Mouse (Mus musculus) ovary, postnatal 10 days (tissue): ENCODE measurements around the gene Tuba1b.
"Not testable (repeated sequence)": the region's sequence is repeated elsewhere in the genome, so short reads cannot be mapped to it uniquely, and the experiment has no call there.

ENCODE experiments used
- DNase-seq: peaks from one replicate; pipeline ENCODE4 v3.0.0; 2022; ENCODE audit warnings: low spot score

Tuba1b gene

DNA sequence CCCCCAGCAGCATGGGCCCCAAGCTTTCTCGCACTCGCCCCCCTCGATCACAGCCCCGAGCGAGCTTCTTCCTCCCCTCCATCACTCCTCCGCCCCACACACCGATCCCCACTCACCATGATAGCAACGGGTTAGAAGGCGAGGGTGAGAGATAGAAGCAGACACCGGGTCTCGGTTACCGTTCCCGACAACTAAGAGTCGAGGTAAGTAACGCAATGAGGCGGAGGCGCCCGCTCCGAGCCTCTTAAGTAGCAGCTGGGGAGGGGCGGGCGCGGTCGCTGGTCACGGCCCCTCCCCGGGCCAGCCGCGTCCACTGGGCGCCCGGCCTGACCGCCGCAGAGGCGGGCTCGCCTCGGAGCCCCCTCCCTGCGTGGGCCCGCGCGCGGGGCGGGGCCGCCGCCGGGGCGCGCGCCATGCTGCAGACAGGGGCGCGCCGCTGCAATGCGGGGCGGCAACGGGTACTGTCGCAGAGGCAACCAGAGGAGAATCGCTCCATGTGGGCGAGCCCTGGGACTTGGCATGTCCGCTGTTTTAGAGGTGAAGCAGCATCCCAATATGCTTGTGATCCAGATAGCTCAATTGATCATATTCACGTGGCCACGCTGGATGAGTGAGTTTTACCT, at the start of gene Tuba1b:
Tuba1b (minus strand) TSS at position 349 of the 623 bp plus-strand sequence.
- peak; percentile 84 for DNase-seq

DNA sequence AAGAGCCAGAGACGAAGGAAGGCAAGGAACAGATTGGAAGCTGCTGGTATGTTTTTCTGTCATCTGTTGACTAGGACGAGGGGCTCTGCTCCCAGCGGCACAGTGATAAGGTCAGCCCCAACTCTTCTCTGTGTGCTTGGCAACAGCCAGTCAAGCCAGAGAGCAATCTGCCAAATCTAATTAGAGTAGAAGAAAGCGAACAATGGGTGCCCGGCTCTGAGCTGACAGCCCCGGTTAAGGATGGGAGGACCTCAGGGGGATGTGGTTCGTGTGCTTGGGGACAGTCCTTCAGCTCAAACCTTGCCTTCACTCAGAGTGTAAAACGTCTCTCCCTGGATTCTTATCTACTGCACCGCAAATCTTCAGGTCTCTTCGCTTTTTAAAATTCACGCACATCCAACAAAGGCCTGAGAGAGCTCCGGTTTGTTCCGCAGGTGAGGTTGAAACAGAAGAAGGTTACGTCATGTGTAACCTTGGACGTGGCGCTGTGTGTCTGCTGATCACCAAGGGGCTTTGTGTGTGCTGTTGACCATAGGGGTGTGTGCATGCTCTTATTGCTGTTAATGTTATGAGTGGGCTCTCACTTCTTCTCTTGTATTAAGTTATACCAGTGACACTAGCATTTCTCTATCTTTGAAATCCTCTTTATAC, 49.2 kb upstream of the Tuba1b start:
- DNase-seq: no peak

DNA sequence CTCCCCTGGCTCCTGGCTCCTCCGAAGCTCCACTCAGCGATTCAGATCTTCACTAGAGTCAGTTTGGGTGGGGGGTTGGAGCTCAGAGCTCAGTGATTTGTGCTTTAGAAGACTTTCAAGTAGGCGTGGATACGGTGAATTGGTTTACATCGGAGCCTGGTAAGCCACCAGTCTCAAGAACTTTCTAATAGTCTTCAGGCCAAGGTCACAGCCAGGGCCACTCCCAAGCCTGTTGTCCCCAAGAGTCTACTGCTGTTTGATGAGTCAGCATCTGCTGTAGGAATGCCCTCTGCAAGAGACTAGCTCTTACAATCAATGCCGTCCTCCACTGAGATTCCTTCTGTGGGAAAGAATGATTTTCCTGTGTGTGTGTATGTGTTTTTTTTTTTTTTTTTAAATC, 47.7 kb upstream of the Tuba1b start:
- no peak for DNase-seq

DNA sequence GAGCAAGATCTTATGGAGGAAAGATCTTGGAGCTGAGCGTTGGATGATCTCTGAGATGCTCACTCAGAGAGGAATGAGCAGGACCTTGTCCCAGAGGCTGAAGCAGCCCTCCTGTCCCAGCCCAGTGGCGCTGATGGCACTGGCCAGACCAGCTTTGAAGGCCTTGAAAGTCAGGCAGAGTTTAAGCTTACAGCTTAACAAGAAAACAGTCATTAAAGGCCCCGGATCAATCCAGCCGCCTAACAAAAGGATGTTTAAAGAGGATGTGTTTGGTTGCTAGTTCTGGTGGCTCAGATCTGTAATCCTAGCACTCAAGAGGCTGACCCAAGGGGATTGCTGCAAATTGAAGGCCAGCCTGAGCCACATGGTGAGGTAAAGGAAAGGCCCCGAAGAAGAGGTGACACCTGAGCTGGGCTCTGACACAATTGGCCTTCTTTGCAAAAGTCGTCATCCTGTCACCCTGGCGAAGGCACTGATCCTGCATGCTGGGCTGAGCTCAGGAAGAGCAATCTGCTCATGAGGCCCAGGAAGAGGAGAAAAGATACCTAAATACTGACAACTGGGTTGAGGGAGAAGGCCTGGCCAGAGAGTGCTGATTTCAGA, 45.7 kb upstream of the Tuba1b start:
- no peak for DNase-seq

DNA sequence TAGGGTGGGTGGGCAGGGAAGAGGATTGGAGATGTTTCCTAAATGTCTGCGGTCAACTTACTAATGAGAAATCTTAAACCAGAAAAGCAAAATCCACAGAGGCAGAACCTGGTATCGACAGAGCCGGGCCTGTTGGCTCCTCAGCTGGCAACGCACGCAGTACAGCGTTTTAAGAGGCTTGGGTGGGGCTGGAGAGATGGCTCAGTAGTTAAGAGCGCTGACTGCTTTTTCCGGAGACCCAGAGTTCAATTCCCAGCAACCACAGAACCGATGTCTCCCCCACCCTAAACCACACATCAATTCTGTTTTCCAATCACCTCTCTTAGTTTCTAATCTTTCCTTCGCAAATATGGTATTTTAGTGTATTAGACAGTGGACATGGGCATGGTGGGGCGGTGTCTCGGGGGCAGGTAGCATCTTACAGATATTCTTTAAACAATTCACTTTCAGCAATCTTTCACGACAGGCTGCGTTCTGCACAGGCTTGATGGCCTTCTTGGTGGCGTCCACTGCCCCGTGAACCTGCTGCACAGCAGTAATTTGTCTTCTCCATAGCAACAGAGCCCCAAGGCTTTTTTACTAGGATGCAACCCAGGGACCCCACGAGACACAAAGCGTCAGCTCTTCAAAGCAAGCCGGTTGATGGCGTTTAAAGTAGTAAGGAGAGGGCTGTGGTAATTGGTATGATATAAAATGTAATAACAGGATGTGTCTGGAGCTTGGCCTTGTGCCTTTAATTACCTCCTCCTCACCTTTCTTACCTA, 44.2 kb upstream of the Tuba1b start:
- no peak for DNase-seq

DNA sequence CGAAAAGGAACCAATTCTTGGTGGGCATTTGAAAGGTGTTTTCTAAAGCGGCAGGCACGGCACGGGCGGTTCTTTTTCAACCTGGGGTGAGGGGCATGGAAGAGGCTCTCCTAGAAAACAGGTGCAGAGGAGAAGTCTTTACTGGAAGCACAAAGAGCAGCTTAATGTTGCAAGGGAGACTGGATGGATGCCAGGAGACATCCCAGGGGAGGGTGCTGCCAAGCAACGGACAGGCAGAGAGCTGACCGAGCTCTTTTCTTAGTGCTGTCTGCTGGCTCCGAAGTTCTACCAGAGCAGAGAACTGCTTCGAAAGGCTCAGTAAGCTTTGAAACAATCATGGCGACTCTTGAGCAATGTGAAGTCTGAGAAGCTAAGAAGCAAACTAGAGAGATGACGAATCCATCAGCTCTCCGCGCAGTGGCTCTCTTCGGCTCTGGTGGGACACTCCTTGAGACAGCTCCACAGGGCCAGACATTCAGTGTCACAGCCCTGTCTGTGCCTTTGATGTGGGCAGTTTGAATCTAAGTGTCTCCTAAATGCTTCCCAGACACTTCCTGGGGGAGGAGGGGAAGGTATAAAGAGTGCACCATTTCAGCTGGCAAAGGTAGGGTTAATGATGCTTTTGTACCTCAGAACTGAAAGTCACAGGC, 43.5 kb upstream of the Tuba1b start:
- DNase-seq: peak; percentile 64

DNA sequence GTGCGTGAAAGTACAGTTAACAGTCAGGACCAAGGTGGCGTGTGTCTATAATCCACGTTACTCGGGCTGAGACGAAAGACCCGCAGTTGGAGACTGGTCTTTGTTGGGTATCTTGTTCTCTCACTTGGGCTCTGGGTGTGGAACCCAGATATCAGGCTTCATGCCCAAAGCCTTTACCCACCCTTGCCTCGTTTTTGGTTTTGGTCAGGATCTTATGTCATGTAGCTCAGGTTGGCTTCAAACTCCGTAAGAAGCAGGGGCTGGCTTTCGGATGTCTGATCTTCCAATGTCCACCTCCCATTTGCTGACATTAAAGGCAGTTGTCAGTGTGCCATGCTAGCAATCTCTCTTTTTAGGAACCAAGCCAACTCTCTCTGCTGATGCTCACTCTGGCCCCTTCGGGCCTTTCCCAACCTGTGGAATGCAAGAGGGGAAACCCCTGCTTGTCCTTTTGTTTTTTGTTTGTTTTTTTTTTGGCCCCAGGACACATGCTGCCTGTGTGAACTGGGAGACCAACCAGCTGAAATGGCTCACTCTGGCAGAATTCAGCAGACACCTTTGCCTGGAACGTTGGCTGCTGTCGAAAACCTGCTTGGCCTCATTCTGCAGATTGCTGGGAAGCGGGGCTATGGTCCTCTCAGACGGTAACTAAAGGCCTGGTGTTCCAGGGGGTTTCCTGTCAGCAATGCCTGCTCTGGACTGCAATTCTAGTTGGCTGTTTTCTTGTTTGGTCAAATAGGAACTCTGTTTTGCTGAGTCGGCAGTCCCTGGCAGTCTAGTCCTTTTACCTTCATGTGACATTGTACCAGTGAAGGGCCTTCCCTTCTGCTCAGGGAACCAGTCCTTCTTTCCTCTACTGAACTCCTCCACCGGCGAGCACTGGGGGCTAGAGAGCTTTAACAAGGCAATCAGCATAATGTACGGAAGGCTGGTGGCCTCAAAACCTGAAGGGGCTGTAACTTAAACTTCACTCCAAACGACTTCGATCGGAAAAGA, 42.7 kb upstream of the Tuba1b start:
- DNase-seq: no peak

DNA sequence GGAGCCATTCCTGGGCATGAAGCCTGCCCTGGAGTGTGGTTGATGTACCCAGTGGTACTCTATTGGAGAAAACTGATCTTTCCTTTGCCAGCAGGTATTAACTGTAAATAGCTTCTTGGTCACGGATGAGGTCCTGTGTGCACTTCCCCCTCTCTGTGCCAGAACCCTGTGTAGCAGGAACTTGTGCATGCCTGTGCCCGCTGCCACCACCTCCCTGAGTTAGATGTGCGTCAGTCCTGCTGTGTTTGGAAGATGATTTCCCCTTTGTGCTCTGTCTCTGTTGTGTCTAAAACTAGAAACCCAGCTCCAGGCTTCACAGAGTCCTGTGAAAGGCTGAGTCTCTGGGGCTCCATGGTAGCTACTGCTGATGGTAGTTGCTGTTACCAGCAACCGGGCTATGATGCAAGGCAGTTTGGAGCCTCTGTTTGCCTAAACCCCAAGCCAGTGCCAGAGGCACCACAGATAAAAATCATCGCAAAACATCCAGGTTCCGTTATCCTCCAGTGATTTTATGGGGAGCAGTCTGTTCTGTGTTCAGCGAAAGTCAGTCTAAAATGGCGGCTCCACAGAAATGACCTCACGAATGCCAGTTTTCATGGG, 38.8 kb upstream of the Tuba1b start:
- no peak for DNase-seq

DNA sequence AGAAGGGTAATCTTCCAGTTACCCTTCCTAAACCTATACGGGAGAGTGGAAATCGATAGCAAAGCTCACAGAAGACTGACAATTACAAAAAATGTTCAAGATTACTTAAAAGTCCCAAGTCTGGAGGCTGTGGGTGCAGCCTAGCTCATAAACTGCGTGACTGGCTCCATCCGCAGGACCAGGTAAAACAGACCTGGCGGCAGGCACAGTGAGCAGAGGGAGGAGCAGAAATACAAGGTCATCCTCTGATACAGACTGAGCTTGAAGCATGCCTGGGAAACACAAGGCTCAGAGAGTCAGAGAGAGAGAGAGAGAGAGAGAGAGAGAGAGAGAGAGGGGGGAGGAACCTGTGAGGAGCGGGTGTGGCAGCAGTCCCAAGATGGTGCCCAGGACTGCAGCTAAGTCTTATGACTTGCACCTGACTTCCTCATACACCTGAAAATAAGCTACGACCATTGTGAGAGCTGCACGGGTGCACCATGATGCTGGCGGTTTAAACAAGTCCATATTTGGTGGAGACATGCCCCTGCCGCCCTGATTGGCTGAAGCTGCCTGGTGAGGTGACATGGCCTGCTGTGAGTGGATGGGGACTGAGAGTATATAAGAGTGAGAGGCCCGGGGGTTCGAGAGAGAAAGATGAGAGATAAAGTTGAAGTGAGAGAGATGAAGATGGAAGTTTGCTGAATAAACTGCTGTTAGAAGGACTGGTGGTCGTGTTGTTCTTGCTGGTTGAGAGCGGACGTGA, 37.4 kb upstream of the Tuba1b start:
- DNase-seq: not testable (repeated sequence)

DNA sequence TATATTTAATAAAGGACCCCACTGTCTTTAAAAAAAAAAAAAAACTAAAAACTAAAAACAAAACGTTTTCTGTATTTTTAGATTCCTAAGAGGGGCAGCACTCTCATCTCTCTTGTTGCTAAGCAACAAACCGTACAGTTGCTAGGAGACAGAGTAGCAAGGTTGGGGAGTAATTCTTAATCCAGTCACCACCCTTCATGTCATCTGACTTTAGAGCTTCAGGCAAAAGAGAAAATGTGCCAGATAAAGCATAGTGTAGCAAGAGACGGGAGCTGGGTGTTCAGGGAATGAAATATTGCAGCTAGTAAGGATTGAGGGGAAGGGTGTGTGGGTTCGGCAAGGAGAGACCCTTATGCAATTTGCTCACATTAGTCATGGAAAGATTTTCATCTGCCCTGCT, 36.7 kb upstream of the Tuba1b start:
- no peak for DNase-seq

DNA sequence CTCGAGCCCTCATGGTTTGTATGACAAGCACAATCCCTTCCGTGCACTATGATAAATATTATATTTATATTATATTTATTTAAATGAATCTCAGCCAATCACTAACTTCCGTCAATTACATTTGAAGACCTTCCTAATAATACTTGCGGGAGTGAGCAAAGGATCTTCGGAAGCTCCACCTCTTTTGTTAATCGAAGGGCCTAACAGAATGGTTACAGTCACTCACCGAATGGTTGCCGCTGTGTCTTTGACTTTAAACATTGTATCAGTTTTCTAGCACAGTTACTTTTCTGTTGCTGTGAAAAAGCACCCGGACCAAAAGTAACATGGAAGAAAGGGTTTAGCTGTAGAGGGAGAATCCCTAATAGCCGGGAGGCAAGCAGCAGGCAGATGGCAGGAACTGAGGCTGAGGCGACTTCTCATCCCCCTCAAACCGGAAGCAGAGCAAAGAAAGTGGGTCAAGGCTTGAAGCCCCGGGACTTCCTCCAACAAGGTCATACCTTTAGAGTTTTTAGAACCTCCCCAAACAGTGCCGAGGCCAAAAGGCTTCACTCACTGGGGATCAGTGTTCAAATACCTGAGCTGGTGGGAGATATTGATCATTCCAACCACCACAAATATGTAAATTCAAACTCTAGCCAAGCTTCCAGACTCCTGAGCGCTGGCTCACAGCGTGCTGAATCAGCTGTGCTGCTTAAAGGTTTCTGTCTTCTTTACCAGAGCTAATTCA, 35.2 kb upstream of the Tuba1b start:
- no peak for DNase-seq

DNA sequence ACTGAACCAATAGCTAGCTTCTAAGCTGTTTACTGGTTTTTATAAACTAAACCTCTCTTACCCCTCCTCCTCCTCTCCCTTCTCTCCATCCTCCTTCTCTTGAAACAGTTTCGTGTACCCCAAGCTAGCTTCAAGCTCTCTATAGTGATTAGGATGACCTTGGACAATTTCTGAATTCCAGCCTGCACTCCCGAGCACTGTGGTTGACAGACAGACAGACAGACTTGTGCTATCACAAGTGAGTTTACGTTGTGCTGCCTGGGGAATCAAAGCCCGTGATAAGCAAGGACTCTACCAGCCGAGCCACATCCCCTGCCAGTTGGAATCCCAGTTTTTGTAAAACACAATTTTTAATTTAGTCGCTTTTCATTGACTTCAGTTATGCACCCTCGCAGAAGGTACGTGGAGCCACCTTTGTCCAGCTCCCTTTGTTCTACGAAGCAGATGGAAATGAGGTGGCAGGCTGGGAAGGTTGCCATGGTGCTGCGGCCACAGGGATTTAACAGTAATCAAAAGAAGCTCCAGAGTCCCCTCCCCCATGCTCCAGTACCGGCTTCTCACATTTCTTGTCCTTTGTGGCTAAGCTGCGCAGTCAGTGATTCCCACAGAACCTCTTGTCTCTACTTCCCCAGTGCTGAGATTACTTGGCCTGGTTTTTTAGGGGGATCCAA, 34.5 kb upstream of the Tuba1b start:
- DNase-seq: no peak

DNA sequence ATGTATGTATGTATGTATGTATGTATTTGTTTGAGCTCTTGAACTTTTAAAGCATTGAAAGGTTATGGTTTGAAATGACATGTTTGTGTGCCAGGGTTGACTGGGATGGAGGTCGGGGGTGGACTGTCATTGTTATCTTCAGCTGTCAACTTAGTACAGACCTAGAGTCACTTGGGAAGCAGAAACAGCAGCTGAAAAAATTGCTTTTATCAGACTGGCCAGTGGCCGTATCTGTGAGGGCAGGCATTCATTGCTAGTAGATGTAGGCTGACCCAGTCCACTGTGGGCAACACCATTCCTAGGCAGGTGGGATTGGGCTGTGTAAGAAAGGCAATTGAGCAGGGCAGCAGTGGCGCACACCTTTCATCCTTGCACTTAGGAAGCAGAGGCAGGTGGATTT, 25.2 kb upstream of the Tuba1b start:
- no peak for DNase-seq

DNA sequence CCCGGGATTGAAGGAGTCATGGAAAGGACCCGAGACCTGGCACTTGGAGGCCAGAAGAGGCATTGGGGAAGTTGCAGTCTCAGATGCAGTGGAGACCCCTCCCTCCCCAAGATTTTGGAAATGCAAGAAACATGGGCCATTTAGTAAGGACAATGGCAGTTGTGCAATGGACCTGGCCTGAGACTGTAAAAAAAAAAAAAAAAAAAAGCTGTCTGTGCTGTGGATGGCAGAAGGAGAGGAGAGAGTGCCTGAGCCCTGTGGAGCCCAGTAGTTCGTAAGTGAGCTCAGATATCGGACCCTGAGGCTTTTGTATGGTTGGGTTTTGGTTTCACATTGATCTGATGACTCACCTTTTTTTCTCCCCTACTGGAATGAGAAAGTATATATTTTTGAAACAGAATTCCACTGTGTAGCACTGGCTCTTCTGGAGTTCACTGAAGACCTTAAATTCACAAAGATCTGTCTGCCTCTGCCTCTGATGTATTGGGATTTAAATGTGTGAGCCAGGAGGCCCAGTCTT, 24.6 kb upstream of the Tuba1b start:
- DNase-seq: no peak

DNA sequence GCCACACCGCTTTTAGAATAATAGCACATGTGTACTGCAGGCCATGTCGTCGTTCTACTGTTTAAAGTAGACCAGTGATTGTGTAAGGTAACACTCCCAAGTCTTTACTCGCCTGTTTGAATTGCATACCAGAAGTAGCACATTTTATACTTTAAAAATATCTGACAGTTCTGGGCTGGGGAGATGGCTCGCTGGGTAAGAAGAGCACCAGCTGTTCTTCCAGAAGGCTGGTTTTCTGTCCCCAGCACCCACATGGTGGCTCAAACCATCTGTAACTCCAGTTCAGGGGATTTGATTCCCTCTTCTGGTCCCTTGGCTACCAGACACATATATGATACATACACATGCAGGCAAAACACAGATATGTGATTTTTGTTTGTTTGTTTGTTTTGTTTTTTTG, 23.1 kb upstream of the Tuba1b start:
- DNase-seq: no peak

DNA sequence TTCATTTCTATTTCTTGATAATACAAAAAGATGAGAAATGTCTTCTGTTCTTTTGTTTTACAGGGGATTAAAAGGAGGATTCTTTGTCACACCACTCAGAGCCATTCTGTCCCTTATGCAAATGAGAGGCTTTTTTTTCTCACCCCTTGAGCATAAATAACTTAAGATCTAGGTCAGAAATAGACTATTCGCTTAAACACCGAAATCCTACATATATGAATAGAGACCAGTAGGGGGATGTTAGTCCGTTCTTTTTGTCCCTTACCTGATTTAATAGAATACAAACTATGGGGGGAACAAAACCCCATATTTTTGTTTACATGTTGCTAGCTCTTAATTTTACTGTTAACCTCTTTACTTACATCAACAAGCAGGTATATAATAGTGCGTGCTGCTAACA, 21.6 kb upstream of the Tuba1b start:
- DNase-seq: no peak

DNA sequence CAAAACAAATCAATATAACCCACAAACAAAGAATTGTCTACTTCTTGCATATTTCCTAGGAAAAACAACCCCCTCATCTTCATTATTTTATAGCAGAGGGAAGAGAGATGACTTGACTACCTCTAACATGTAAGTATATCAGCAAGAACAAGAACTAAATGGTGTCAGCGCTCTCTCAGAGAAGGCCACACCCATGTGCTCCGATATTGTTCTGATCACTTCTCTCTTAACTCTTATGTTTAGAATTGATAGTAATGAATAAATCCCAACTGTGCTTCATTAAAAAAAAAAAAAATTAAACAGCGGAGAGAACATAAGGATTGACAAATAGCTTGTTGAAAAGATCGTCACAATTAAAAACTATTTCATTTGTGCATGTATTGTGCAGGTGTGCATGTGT, 21.0 kb upstream of the Tuba1b start:
- DNase-seq: no peak

DNA sequence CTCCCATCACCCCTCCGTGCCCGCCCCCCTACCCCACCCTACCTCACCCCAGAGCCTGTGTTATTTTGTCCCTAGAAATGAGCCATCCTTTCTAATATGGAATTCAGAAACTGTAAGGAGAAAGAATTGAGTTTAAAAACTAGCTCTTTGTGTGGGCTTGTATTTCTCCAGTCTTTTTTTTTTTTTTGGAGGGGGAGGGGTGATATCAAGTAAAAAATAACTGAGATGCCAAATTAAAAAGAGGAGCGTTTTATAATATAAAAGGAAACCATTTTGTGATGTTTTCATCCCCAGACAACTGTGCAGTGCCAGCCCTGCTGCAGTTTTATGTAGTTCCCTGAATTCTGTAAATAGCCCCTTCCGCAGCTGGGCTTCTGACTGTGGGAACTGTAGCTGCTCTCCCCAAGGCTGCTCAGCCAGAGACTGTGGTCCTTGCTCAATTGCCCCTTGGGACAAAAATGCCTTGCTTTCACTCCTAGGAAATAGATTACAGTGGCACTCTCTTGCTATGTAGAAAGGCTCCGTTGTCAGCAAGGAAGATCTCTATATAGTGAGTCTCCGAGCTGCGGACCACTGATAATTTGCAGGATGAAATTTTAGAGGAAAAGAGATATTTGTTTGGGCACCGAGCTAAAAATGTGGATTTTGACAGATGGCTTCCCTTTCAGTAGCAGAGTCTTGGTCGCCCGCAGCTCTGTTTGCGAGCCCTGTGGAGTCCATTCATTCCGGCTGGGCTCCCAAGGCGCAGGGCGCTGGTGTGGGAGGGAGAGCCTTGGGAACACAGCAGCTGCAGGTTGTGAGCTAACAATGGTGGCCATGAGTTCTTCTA, 20.3 kb upstream of the Tuba1b start:
- no peak for DNase-seq
